Mouse (Mus musculus) right cerebral cortex, adult 18-20 months (tissue): ENCODE results near the gene Nme6.
"Not testable (repeated sequence)": the region's sequence is repeated elsewhere in the genome, so short reads cannot be mapped to it uniquely, and the experiment has no call there.

Experiments
- DNase-seq: peaks from one replicate; pipeline ENCODE4 v3.0.0; 2022; ENCODE audit warnings: mixed read lengths

Nme6 gene

GRCm38 (mm10) chr9:109832391-109833087 lies at the start of gene Nme6:
Gene Nme6 (plus strand): TSS chr9:109832749.
- DNase-seq, result peak; percentile 84

- not testable (repeated sequence) for DNase-seq
Observed at GRCm38 (mm10) chr9:109790570-109790969, 42.0 kb upstream of the Nme6 start, which contains the start of gene Fbxw27. Gene Fbxw27 (minus strand): TSS chr9:109790670.

GRCm38 (mm10) chr9:109795221-109795620 lies 37.3 kb upstream of the Nme6 start:
- DNase-seq, result no peak

- DNase-seq, result no peak
Observed at GRCm38 (mm10) chr9:109795811-109796210, 36.7 kb upstream of the Nme6 start.

- no peak for DNase-seq
Observed at GRCm38 (mm10) chr9:109798051-109798450, 34.5 kb upstream of the Nme6 start.

GRCm38 (mm10) chr9:109805596-109805995 lies 27.0 kb upstream of the Nme6 start:
- DNase-seq, result not testable (repeated sequence)

GRCm38 (mm10) chr9:109806260-109806659 lies 26.3 kb upstream of the Nme6 start:
- no peak for DNase-seq

GRCm38 (mm10) chr9:109806695-109807293 lies 25.8 kb upstream of the Nme6 start:
- no peak for DNase-seq

GRCm38 (mm10) chr9:109807898-109808297 lies 24.7 kb upstream of the Nme6 start:
- no peak for DNase-seq

GRCm38 (mm10) chr9:109811980-109812379 lies 20.6 kb upstream of the Nme6 start, which contains the start of gene Spink8:
Gene Spink8 (plus strand): TSS chr9:109812280.
- no peak for DNase-seq

GRCm38 (mm10) chr9:109813424-109813823 lies 19.1 kb upstream of the Nme6 start:
- DNase-seq, result peak; percentile 8

- DNase-seq, result peak; percentile 30
Observed at GRCm38 (mm10) chr9:109816341-109816740, 16.2 kb upstream of the Nme6 start.

GRCm38 (mm10) chr9:109825739-109826138 lies 6.8 kb upstream of the Nme6 start:
- DNase-seq, result no peak

- no peak for DNase-seq
Observed at GRCm38 (mm10) chr9:109826181-109826580, 6.4 kb upstream of the Nme6 start.

GRCm38 (mm10) chr9:109833088-109833412 lies 501 bp downstream of the Nme6 start:
- no peak for DNase-seq

- DNase-seq, result no peak
Observed at GRCm38 (mm10) chr9:109849312-109849758, 16.8 kb downstream of the Nme6 start, which contains the start of gene Camp. Gene Camp (minus strand): TSS chr9:109849617.

- no peak for DNase-seq
Observed at GRCm38 (mm10) chr9:109850099-109850498, 17.6 kb downstream of the Nme6 start.

GRCm38 (mm10) chr9:109854341-109854740 lies 21.8 kb downstream of the Nme6 start:
- DNase-seq, result no peak

- no peak for DNase-seq
Observed at GRCm38 (mm10) chr9:109855947-109856346, 23.4 kb downstream of the Nme6 start.

GRCm38 (mm10) chr9:109862397-109863044 lies 30.0 kb downstream of the Nme6 start:
- DNase-seq, result peak; percentile 52

- DNase-seq, result no peak
Observed at GRCm38 (mm10) chr9:109863085-109863484, 30.5 kb downstream of the Nme6 start.

GRCm38 (mm10) chr9:109866218-109866617 lies 33.7 kb downstream of the Nme6 start:
- no peak for DNase-seq

GRCm38 (mm10) chr9:109870983-109871572 lies 38.5 kb downstream of the Nme6 start:
- DNase-seq, result no peak
